Mouse (Mus musculus): ENCODE measurements around the gene Hpse.
A peak's percentile ranks its signal among the peaks of the same experiment; 100 is the strongest.

Gene Hpse

DNA sequence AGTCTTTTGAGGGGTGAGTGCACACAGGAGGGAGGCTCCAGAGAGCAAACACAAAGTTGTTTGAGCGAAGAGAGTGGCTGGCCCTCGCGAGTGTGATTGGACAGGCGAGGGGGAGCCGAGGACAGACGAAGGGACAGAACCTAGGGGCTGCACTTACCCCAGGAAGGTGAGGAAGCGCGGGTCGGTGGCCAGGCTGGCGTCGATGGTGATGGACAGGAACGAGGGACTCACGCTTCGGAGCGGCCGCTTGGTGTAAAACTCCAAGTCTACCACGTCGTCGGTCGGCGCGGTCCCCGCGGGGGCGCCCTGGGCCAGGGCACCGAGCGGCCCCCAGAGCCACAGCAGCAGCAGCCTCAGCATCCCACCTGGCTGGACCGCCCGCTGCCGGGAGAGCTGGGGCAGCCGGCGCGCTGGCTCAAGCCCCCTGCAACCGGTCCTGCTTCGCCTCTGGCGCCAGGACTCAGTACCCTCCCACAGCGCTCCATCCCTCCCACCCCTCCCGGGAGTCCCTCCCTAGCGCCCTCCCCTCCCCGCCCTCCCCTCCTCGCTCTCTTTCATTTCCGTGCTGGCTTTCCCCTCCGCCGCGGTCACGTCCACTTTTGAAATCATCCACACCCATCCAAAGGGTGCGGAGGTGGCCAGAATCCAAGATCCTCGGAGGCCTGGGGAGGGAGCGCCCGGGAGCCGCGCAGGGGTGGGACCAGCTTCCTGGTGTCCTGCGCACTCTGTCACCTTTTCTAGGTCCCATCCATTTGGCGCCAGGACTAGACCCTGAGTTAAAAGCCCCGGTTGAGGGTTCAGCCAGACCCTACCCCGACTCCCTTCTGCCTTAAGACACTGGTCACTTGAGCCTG, at the start of gene Hpse:
Hpse (minus strand) TSS at position 482 of the 854 bp plus-strand sequence.
- peak in 1 of 2 experiments; percentile 23 for DNase-seq (ENCODE audit: low spot score in 2 of 2)

GRCm38 (mm10) chr5:100766026-100766425, 46.5 kb upstream of the Hpse start:
- no peak for DNase-seq (ENCODE audit: low spot score in 2 of 2)

DNA sequence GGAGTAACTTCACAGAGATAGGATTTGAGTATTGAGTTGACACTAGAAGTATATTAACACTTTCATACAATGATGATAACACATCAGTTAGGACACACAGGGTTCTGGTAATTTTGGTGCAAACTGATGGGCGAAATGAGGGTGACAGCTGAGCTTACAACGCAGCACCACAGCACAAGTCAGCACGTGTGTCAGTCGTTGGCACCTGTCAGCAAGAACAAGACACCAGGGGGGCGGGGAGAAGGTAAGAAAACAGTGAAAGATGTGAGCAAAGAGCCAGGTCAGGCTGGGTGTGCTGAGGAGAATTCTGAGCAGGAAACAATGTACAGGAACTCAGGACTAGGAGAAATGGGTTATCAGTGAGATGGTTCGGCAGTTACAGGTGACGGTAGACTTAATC, 42.2 kb upstream of the Hpse start:
- DNase-seq (ENCODE audit: low spot score in 2 of 2) = no peak

DNA sequence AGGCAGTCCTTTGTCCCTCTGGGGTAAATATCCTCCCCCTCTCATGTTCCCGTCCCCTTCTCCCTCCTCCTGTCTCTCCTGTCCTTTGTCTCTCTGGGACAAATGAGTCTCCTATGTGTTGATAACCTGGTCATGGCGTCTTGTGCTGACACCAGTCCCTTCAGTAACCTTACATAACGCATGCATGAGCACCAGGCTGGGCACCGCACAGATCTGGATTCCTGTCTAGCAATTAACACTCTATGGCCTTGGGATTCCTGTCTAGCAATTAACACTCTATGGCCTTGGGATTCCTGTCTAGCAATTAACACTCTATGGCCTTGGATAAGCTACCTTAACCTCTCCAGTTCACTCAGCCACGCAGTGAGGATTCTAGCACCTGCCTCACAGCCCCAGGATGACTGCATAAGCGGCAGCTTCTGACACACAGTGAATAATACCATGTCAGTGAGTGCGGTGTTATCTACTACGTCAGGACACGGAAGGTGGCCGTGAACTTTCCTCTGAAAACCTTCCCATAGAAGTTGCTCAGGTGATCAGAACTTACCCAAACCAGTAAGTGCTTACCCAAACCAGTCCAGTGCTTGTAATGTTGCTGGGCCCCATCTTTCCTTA, 40.6 kb upstream of the Hpse start:
- no peak for DNase-seq (ENCODE audit: low spot score in 2 of 2)

- no peak for DNase-seq (ENCODE audit: low spot score in 2 of 2)
These were observed 38.6 kb upstream of the Hpse start for GRCm38 (mm10) chr5:100758121-100758520.

DNA sequence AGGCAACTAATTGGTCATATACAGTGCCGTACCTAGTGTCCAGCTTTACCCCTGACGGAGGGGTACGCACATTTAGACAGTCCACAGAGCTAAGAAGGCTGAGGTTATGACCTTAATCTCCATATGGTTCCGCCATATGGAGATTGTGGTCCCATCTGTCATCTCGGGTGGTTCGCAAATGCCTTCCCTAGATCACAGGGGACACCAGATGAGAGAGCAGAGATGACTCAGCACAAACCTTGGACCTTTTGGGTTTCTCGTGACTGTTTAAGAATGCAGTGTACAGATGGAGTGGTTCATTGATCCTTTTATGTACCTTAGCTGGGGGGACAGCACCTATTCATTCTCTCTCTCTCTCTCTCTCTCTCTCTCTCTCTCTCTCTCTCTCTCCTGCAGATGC, 33.9 kb upstream of the Hpse start:
- no peak for DNase-seq (ENCODE audit: low spot score in 2 of 2)

GRCm38 (mm10) chr5:100751655-100752054, 32.1 kb upstream of the Hpse start:
- DNase-seq (ENCODE audit: low spot score in 2 of 2) = no peak

DNA sequence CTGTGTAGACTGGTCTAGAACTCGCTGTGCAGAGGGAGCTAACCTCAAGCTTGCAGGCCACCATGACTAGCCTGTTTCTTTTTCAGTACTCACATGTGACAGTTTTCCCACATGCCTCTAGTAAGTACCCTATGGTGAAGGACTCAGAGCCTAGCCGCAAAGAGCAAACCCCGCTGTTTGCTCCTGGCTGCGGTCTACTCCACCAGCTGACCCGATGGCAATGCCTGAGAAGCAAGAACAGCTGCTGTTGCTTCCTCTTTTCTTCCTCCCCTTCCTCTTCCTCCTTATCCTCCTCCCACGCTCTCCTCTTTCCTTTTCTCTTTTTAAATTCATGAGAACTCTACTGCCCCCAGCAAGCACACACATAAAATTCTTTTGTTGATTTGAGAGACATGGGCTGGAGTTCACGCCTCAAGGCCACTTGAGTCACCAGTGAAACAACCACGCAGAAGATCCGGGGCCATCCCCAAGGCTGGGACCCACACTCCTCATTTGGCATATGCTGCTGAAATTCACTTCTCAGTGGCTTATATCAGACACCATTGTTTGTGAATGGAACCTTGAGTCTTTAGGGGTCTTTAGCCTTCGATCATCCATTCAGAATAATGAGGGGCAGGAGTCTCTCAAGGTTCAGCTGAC, 31.2 kb upstream of the Hpse start:
- no peak for DNase-seq (ENCODE audit: low spot score in 2 of 2)

- no peak for DNase-seq (ENCODE audit: low spot score in 2 of 2)
These were observed 19.3 kb upstream of the Hpse start for GRCm38 (mm10) chr5:100738802-100739201.

DNA sequence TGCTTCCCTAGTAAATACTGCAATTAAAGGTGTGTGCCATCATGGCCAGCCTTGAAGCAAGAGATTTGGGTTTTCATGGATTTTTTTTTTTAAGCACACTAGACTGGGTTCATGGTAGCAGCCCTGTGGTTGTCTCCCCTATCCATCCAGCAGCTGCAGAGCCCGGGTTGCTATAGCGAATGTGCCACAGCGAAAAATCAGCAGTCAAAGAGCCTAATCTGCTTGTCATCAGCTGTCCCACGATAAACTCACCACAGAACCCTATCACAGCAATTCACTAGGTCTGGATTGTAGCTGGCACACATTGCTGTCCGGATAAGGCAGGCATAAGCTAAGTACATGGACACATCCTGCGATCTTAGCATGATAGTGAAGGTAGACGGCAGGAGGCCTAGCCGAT, 17.4 kb upstream of the Hpse start:
- no peak for DNase-seq (ENCODE audit: low spot score in 2 of 2)

DNA sequence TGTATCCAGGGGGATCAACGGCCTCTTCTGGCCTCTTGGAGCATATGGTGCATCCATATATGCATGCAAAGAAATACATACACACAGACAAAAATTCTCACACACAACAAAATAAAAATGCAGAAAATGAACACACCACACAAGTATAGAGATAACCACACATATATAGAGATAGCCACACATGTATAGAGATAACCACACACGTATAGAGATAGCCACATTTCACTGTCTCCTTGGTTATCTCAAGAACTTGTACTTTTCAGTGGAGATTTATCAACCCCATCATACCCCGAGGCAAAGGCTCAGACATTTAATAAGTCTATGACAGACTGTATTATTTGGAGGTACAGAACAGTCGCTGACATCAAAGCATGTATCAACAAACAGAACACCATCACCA, 15.0 kb upstream of the Hpse start:
- no peak for DNase-seq (ENCODE audit: low spot score in 2 of 2)

DNA sequence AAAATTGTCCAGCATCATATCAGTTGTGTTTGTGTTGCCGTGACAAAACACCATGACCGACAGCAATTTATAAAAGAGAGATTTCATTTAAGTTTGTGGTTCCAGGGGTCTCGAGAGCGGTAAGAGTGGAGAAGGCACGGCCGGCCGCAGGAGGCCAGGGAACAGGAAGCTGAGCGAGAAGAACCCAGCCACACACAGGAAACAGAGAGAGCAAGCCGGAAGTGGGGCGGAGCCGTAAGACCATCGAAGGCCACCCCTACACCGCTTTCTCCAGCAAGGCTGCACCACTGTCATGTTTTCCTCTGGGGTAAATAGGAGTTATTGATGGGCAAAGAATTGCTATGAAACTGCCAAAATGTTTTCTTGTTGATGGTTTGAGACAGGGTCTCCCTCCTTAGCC, 9.2 kb upstream of the Hpse start:
- no peak for DNase-seq (ENCODE audit: low spot score in 2 of 2)

DNA sequence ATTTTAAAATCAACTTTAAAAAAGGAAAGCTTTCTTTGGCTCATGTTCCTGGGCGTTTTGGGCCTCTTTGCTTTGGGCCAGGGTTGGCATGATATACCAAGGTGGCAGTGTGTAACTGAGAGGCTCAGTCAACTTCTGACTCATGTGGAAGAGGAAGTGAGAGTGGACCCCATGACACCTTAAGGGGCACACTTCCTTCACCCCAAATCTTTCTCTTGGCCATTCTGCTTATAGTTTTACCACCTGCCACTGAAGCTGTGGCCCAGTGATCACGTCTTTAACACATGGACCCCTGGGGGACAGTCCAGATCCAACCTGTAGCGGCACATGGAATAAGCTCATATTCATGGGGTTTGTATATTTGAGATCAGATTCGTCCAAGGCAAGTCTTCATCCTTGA, 6.5 kb upstream of the Hpse start:
- no peak for DNase-seq (ENCODE audit: low spot score in 2 of 2)

DNA sequence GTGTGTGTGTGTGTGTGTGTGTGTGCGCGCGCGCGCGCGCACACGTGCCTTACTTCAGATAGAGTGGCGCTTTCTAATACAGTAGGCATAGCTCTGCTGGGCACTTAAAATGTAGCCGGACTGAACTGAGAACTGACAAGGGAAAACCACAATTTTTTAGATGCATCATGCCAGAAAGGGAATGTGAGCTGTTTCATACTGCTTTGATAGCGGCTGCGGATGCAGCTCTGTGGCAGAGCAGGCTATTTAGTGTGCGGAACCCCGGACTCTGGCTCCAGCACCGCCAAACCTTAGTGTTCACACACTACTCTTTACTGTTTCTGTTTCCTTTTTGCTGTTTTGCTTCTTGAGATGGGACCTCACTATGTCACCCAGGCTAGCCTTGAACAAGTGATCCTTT, 2.8 kb downstream of the Hpse start:
- DNase-seq (ENCODE audit: low spot score in 2 of 2) = no peak

DNA sequence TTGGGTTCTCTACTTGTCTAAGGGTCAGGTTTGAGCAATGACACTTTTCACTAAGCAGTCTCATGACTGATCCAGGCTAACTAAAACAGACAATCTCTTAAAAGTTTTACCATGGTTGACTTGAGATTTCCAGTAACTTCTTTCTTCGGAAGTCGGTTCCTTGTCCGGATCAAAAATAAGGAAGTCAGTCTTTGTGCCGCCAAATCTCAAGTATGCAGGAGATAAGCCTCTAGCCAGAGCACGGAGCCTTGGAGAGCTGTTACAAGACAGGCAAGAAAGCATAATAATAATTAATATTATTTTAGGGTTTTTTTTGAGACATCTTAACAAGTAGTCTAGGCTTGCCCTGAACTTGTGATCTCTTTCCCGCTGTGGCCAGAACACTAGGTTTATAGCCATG, 8.3 kb downstream of the Hpse start:
- DNase-seq (ENCODE audit: low spot score in 2 of 2) = no peak

- DNase-seq (ENCODE audit: low spot score in 2 of 2) = no peak
These were observed 9.5 kb downstream of the Hpse start for GRCm38 (mm10) chr5:100710012-100710411.

GRCm38 (mm10) chr5:100709035-100709434, 10.5 kb downstream of the Hpse start:
- DNase-seq (ENCODE audit: low spot score in 2 of 2) = no peak

- no peak for DNase-seq (ENCODE audit: low spot score in 2 of 2)
These were observed 12.8 kb downstream of the Hpse start for GRCm38 (mm10) chr5:100706675-100707074.

DNA sequence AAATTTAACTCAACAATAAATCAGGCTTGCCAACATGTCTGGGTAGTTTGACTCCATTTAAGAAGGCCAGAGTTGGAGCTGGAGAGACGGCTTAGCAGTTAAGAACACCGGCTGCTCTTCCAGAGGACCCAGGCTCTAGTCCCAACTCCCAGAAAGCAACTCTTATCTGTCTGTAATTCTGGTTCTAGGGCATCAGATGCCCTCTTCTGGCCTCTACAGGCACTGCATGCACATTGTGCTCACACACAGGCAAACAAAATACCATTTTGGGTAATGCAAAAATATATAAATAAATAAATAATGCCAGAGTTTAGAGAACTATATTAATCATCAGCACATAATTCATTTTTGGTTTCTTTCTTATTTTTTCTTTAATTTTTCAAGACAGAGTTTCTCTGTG, 15.2 kb downstream of the Hpse start:
- no peak for DNase-seq (ENCODE audit: low spot score in 2 of 2)

GRCm38 (mm10) chr5:100702325-100702724, 17.2 kb downstream of the Hpse start:
- no peak for DNase-seq (ENCODE audit: low spot score in 2 of 2)

- no peak for DNase-seq (ENCODE audit: low spot score in 2 of 2)
These were observed 18.5 kb downstream of the Hpse start for GRCm38 (mm10) chr5:100700861-100701620.

GRCm38 (mm10) chr5:100697886-100698285, 21.6 kb downstream of the Hpse start:
- no peak for DNase-seq (ENCODE audit: low spot score in 2 of 2)

Measured in right cerebral cortex, postnatal 10 days (tissue).